Mouse (Mus musculus) kidney, adult 2 months (tissue): ENCODE results near the gene 1700057G04Rik. TPM values are rescaled to one million over a fixed set of nuclear protein-coding genes. Genes with fewer than 3 reads are reported as not detected.

ENCODE experiments used
- DNase-seq: peaks from one replicate; pipeline ENCODE4 v3.0.0; 2021
- H3K27ac ChIP-seq: fragments of 200-500 bp; 2 replicates; pipeline ENCODE4 v1.5.1; 2012; ENCODE audit warnings: low read depth, low read length, control low read depth, inconsistent platforms; ENCODE audit not compliant: insufficient read depth
- H3K27me3 ChIP-seq: fragments of 200-500 bp; replicated peaks from 2 replicates; pipeline ENCODE4 v1.6.1; 2012; ENCODE audit warnings: mild to moderate bottlenecking, moderate library complexity, low read length, inconsistent platforms; ENCODE audit not compliant: control insufficient read depth, insufficient read depth
- H3K36me3 ChIP-seq: fragments of 200-500 bp; 2 replicates; pipeline ENCODE4 v1.6.1; 2012; ENCODE audit warnings: mild to moderate bottlenecking, moderate library complexity, low read length, inconsistent platforms; ENCODE audit not compliant: control insufficient read depth, insufficient read depth
- H3K4me1 ChIP-seq: fragments of 200-500 bp; 2 replicates; pipeline ENCODE4 v1.6.1; 2011; ENCODE audit warnings: low read length; ENCODE audit not compliant: control insufficient read depth, insufficient read depth
- H3K4me3 ChIP-seq: fragments of 200-500 bp; 2 replicates; pipeline ENCODE4 v1.5.1; 2011; ENCODE audit warnings: mild to moderate bottlenecking, low read depth, low read length, control low read depth; ENCODE audit not compliant: insufficient read depth
- CTCF ChIP-seq: fragments of 200-500 bp; conservative IDR thresholded peaks from 2 replicates; pipeline ENCODE4 v1.5.1; 2011; ENCODE audit warnings: low read depth, mild to moderate bottlenecking, control low read depth, low read length, moderate library complexity, mixed read lengths; ENCODE audit not compliant: insufficient read depth, insufficient read length
- POLR2A ChIP-seq: fragments of 200-500 bp; IDR thresholded peaks from one replicate; pipeline ENCODE4 v1.6.1; 2011; ENCODE audit warnings: low read depth, low read length, control low read depth
- WGBS: fragments of 180-500 bp; shearing (Covaris S2); methylation state at CpG from one replicate; pipeline ENCODE4 v1.1.7; 2018; 5-methylcytosine and 5-hydroxymethylcytosine counted together
- polyA plus RNA-seq: library from polyadenylated mRNA; depleted of rRNA; stranded (reverse); fragments of >200 nt; gene quantifications from 2 replicates; pipeline ENCODE4 v1.2.3, GENCODE M21; 2012

1700057G04Rik gene
- polyA plus RNA-seq, 1 experiment, result not detected

GRCm38 (mm10) chr9:92272650-92273049 lies 36.5 kb upstream of the 1700057G04Rik start:
- WGBS, result 44% methylated on average over 4 of the region's 4 CpGs
- TF ChIP-seq POLR2A (no peak), CTCF (no peak)
- Histone ChIP-seq H3K4me3 (no peak overlapping the region), H3K36me3 (peaks cover 4% of the 10 kb centered on the region; the same call in 1 of the 2 replicates), H3K27me3 (no peaks in the 10 kb centered on the region), H3K4me1 (peaks cover 34% of the 10 kb centered on the region), H3K27ac (peak overlapping the region; percentile 91)
- peak; percentile 89 for DNase-seq

- H3K36me3 ChIP-seq, result peaks cover 5% of the 10 kb centered on the region; the same call in 1 of the 2 replicates
- DNase-seq, result peak; percentile 68
- H3K27ac ChIP-seq, result peak overlapping the region; percentile 91
- H3K4me3 ChIP-seq, result no peak overlapping the region
- H3K27me3 ChIP-seq, result no peaks in the 10 kb centered on the region
- H3K4me1 ChIP-seq, result peaks cover 34% of the 10 kb centered on the region
- 63% methylated on average over 2 of the region's 2 CpGs for WGBS
- TF ChIP-seq CTCF (no peak), POLR2A (no peak)
Measured at GRCm38 (mm10) chr9:92273271-92273670, 35.9 kb upstream of the 1700057G04Rik start.

DNA sequence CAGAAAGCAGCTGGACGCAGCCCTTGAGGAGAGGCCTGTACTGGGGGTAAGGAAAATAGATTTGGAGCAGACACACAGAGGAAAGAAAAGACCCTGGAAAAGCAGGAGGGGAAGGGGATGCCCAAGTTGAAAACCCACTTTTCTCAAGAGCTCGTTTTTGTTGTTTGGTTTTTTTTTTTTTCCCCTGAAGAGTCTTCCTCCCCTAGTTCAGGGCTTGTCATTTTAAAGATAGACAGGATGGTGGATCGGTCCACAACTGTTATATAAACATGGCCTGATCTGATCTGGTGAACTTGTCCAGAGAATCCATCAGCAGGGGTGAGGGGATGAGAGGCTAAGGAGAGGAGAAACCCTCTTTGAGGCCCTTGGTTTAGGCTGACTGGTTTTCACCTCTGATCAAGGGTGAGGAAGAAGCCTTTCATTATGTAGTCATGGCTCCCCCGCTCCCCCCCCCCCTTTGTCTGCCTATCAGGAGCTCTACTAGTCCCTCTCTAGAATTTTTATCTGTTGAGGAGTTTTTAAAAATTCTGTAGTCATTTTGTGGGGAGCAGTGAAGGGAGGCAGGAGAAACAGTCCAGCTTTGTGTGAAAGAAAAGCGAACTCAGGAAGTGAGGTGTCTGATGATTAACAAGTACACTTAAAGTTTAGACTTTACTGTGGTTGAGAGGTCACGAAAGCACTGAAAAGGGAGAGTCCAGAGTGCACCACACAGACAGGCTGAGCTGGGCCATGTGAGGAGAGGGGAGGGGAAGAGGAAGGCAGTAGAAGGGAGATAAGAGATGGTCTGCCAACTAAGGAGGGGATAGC lies 35.0 kb upstream of the 1700057G04Rik start:
- Histone ChIP-seq H3K4me3 (no peak overlapping the region), H3K36me3 (peaks cover 5% of the 10 kb centered on the region; the same call in 1 of the 2 replicates), H3K27ac (peak overlapping the region; percentile 100), H3K4me1 (peaks cover 29% of the 10 kb centered on the region; the same call in 1 of the 2 replicates), H3K27me3 (no peaks in the 10 kb centered on the region)
- no peak for TF ChIP-seq POLR2A
- no peak for TF ChIP-seq CTCF
- 25% methylated on average over 6 of the region's 6 CpGs for WGBS
- peak; percentile 93 for DNase-seq

DNA sequence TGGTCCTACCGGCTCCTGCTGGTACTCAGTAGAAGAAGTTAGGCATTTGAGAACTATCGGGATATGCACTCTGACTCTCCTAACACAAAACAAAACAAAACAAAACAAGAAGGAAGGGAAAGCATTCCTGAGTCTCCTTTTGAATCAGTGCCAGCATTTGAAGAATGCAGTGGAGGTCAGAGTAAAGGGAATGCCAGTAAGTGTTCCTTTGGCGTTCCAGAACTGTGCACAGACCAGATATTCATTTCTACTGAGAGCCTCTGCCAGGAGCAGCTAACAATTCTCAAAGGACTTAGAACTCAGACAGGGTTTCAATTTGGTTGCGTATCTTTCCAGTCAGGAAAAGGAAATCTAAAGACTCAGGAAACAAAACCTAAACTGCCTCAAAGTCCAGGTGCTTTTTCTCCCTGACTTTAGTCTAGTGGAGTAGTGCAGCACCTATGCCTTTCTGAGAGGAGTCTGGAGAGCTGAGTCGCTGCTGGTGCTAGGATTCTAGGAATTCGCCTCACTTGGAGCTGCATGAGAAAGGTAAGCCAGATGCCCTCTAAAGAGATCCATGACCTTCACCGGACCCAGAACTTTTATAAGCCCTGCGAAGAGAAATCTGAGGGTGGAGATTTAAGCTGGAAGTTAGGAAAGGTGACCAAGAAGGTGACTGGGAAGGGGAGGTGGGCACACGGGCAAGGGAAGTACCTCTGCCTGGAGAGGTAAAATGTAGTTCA lies 33.5 kb upstream of the 1700057G04Rik start, which contains the start of gene Plscr2:
Gene Plscr2 (plus strand): TSS at position 117 of the 722 bp plus-strand sequence.
- Histone ChIP-seq H3K4me3 (peak within 1 kb of the TSS; percentile 95), H3K36me3 (peaks cover 3% of the 10 kb centered on the region; the same call in 1 of the 2 replicates), H3K27ac (peak within 1 kb of the TSS; percentile 100), H3K4me1 (peaks cover 28% of the 10 kb centered on the region; the same call in 1 of the 2 replicates), H3K27me3 (no peaks in the 10 kb centered on the region)
- 8% methylated on average over 9 of the region's 9 CpGs for WGBS
- TF ChIP-seq CTCF, result no peak
- TF ChIP-seq POLR2A, result peak; percentile 21
- peak; percentile 97 for DNase-seq

DNA sequence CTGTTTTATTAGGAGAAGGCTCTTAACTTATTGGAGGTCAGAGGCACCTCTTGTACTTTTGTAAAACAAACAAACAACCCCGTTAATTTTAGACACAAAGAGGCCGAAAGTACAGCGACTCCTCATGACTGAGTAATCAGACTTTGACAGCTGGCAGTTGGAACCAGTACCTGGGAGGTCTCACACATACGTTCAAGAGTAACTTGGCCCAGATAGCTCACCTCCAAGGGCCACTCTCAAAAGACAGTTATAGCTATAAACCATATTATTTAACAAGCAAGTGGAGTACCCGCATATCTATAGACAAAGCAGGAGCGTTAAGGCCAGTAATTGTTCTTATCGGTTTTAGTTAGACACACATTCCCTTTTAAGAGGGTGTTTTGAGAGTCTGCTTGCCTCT lies 32.8 kb upstream of the 1700057G04Rik start:
- 7% methylated on average over 7 of the region's 7 CpGs for WGBS
- H3K27ac ChIP-seq, result peak overlapping the region; percentile 100
- TF ChIP-seq POLR2A (no peak), CTCF (no peak)

GRCm38 (mm10) chr9:92280048-92280447 lies 29.1 kb upstream of the 1700057G04Rik start:
- 60% methylated on average over 1 of the region's 1 CpGs for WGBS
- no peak for TF ChIP-seq CTCF
- TF ChIP-seq POLR2A, result no peak
- no peak for DNase-seq
- no peaks in the 10 kb centered on the region for H3K27me3 ChIP-seq
- H3K4me1 ChIP-seq, result peaks cover 10% of the 10 kb centered on the region
- peaks cover 10% of the 10 kb centered on the region for H3K36me3 ChIP-seq
- peak overlapping the region; percentile 45; the same call in 1 of the 2 replicates for H3K27ac ChIP-seq
- H3K4me3 ChIP-seq, result 0 out of 2 replicates have a peak overlapping the region, but pooled peaks have one; percentile 5

More for the DNA sequence above, 32.8 kb upstream of the 1700057G04Rik start:
- peaks cover 29% of the 10 kb centered on the region for H3K4me1 ChIP-seq
- peaks cover 5% of the 10 kb centered on the region; the same call in 1 of the 2 replicates for H3K36me3 ChIP-seq
- no peaks in the 10 kb centered on the region for H3K27me3 ChIP-seq
- H3K4me3 ChIP-seq, result peak overlapping the region; percentile 95
- DNase-seq, result peak; percentile 84
